Mouse (Mus musculus): ENCODE results near the gene Ccdc88c.
"Not testable (repeated sequence)": the region's sequence is repeated elsewhere in the genome, so short reads cannot be mapped to it uniquely, and the experiment has no call there.

Ccdc88c gene

DNA sequence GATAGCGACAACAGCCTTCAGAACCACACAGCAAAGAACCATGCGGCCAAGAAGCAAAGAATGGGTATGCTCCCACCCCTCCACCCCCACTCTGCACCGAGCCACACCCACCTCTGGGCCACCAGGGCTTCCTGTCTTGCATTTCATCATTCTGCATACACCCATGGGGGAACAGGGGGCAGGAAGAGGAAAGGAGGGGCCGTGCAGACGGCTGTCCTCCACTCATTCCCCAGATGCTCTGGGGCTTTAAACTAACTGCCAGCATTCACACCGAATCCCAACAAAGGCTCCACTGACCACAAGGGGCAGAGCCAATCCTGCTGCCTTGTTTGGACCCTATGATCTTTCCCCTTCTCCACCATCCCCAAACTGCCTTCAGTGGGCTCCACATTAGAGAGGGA lies 10.9 kb downstream of the Ccdc88c start:
- no peak for DNase-seq (ENCODE audit: low spot score in 2 of 2)

DNA sequence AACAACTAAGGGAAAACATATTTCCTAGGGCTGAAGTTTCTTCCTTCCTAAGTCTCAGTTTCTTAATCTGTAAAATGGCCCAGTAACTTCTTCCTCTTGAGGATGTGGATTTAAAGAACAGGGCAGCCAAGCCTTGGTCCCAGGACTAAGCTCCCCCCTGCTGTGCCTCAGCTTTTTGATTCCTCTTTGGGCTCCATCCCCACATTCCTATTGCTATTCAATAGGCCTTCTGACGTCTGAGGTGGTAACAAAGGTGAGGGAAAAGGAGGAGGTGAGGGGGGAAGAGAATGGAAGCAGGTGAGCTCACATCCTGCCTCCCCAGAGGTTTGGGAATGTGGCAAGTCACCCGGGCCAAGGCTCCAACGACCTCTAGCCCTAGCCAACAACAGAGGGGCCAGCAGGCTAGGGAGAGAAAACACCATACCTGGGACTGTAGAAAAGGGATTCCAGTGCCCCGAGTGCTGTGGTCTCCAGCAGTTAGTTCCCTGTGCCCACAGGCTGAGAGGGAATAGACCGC lies 12.4 kb downstream of the Ccdc88c start:
- DNase-seq (ENCODE audit: low spot score in 2 of 2) = no peak

DNA sequence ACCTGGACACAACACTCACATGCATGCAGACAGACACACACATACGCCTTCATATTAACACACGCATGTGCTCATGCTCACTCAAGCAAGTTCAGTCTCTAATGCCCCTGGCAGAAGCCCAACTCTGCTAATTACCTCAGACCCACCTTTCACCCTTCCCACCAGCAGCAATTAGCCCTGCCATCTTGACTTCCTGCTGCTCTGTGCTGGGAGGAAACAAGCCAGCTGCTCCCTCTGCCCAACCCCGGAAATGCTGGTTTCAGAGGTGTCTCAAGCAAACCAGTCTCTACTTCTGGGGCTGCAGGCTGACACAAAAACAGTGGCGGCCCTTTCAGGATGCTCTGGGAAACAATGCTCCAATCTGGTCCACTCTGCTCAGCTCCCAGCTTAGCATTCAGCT lies 12.9 kb downstream of the Ccdc88c start:
- DNase-seq (ENCODE audit: low spot score in 2 of 2) = no peak

DNA sequence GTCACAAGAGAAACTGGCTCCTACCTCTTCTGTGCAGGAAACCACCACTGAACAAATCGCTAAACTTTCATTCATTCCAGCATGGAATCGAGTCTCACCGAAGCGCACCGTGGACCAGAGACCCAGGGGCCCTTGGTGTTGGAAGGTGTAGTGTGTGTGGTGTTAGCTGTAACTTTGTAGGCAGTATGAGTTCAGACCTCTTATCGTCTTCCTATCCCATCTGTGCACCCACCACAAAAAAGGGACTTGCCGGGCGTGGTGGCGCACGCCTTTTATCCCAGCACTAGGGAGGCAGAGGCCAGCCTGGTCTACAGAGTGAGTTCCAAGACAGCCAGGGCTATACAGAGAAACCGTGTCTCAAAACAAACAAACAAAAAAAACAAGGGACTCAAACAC lies 13.7 kb downstream of the Ccdc88c start:
- DNase-seq (ENCODE audit: low spot score in 2 of 2) = no peak

DNA sequence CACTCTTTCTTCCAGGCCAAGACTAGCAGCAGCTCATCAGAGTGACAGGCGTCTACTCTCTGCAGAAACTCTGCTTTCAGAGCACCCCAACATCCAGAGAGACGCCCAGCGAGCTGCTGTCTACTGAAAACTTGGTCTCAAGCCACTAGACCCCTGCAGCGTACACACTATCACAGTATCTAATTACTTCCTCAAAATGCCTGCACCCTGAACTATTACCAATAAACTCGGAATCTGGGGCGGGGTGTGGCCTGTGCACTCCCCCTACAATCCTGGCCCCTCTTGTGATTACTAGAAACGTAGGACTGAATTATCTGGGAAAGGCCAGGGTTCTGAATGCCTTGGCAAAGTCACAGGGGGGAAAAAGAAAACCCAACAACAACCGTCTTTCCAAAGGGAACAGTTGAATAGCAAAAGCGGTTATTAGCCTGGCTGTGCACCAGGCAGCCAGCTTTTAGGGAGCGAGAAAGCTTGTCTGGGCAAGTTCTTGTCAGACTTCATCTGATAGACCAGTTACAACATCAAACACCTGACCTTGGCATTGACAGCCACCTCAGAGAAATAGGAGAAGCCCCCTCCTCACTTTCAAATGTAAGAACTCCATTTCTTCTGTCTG lies 14.2 kb downstream of the Ccdc88c start:
- no peak for DNase-seq (ENCODE audit: low spot score in 2 of 2)

DNA sequence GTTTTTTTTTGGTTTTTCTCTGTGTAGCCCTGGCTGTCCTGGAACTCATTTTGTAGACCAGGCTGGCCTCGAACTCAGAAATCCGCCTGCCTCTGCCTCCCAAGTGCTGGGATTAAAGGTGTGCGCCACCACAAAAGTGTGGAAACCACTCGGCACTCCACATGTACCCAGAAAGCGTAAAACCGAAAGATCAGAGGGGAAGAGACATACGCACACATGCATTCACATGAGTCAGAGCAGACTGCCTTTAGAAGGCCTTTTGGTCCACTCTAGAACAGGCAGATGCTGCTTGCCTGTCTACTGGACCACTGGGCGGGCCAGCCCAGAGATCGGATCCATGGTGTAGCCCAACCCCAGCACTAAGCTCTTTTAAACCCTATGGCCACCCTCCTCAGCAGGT lies 15.2 kb downstream of the Ccdc88c start:
- not testable (repeated sequence) for DNase-seq (ENCODE audit: low spot score in 2 of 2)

DNA sequence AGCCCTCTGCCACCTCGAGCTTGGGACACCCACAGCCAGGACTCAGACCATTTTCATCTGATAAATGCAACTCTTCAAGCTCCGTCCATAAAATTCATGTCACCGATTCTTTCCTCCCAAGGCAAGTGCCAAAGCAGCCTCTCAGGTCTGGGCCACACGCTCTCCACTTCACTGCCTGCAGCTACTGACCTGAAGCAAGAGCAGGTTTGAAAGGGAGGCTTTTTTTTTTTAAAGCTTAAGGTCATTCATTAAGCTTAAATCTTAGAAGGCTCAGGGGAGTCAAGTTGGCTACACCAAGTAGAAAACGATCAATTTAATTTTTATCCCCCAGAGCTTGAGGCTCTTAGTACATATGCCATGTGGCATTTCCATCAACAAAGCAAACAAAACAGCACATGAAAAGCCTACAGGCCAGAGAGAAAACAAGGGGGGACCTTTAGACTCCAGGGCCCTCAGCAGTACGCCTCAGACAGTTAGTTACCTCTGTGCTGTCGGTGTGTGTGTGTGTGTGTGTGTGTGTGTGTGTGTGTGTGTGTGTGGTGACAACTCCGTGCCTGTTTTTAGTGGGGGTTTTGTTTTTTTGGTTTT lies 15.7 kb downstream of the Ccdc88c start:
- no peak for DNase-seq (ENCODE audit: low spot score in 2 of 2)

DNA sequence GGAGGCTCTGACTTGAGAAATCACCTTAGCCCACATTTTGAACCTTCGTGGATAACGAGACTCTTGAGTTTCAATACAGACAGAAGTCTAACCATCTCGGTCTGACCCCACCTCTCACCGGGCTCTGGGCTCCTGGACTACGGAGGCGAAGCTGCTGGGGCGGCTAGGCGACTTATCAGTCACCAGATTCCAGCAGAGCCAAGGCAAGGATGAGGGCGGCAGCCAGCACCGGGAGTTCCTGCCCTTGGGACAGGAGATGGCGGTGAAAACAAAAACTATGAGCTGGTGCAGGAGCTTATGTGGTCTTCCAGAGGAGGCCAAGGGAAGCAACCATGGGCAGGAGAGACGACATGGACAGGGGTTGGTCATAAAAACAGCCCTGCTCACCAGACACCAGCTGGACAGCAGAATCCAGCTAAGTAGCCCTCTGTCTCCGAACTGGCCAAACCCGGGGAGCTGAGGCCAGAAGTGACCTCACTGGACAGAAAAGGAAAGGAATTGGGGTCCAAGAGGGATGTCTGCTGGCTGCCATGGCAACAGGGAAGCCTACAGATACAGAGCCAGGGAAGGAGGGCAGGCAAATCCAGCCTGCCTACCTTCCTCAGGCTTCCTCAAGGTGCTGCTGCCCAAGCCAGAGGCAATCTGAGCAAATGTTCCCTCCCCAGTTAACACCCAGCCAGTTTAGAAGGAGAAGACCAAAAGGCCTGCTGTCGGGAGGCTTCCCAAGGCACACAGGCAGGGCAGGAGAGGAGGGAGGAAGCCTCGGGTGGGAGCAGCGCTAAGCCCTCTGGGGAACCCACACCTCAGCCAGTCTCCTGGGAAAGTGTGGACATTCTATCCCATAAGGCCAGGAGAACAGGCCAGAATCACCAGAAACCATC lies 16.4 kb downstream of the Ccdc88c start:
- DNase-seq (ENCODE audit: low spot score in 2 of 2) = no peak

DNA sequence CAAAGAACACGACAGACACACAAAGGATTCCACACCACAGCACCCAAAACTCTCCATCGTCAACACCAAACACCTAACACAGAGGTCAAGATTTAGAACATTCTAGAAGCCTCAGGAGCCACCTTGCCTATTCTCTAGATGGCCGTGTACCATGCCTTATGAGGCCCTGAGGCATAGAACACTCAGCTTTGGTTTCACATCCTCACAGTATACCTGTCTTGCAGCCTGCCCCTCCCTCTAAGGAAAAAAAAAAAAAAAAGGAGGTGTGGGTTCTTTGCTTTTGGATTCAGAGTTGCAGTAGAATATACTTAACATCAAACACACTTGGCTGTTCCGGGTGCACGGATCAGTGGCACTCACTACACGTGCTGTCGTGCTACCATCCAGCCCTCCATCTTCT lies 17.8 kb downstream of the Ccdc88c start:
- no peak for DNase-seq (ENCODE audit: low spot score in 2 of 2)

DNA sequence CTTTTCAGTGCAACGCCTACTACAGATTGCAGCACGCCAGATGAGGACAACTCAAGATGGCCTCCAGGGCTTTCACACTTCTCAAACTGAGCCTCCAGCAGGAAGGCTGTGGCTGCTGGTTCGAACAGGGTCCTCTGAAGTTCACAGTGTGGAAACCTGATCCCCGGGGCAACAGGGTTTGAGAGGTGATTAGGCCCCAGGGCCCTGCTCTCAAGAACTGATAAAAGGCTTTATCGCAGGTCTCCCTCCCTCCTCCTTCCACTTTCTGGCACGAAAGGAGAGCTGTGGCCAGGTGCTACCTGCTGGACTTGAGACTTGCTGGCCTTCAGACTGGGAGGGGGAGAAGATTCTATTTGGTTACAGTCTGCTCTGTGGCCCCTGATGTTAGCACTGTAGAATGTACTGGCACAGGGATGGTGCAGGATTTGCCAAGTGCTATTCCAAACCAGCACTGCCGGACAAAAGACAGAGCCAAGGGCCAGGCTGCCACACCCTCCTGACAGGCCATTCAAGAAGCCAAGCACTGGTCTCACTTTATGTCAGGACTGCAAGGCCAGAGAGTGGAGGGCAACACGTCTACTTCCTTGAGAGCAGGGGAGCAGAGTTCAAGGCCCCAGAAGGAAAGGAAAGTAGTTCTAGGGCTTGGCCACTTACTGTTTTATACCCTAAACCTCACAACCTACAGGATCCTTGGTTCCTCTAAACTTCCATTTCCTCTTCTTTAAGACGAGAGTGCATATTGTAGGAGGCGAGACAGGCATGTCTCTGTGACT lies 18.5 kb downstream of the Ccdc88c start:
- no peak for DNase-seq (ENCODE audit: low spot score in 2 of 2)

DNA sequence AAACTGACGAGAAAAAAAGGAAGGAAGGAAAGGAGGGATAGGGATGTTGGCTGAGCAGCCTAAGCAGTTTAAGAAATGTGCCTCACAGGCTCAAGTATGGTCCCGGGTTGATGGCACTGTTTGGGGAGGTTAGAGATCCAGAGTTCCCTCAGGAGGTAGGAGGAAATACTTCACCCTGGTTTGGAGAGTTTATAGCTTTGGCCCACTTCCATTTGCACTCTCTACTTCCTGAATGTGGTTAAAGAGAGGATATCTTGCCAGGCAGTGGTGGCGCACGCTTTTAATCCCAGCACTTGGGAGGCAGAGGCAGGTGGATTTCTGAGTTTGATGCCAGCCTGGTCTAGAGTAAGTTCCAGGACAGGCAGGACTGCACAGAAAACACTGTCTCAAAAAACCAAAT lies 19.6 kb downstream of the Ccdc88c start:
- no peak for DNase-seq (ENCODE audit: low spot score in 2 of 2)

DNA sequence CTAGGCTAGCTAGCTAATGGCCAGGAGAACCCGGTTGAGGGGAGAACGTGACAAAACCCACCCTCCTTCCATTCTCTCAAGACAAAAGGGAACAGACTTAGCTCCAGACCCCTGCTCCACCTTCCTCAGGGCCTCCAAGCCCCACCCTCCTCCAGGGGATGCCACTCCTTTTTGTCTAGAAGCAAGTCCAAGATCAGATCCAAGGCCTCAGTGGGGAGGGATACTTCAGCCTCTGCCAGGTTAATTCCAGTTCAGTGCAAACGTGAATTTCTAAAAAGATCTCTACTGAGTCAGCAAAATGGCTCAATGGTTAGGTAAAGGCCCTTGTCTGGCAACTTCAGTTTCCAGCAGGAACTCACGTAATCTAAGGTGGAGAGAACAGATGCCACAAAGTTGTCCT lies 20.2 kb downstream of the Ccdc88c start:
- no peak for DNase-seq (ENCODE audit: low spot score in 2 of 2)

DNA sequence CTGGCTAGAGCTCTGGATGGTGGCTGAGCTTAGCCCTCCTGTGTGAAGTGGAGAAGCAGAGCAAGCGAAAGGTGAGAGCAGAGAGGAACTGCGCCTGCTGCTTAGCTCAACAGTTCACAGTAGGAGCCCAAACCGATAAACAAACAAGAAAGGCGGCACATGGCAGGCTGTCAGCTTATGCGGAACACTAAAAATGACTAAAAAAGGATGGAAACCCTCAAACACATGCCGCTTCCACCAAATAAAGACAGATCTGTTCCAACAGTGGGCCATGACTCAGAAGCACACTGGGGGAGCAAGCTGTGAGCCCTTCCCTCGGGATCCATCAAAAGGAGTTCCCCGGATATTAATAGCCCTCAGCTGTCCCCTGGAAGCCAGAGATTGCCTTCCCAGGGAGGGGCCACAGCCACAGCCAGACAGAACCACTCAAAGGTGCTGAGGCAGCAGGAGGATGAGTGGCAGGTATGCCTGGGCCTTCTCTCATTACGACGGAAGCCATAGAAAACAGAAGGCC lies 20.8 kb downstream of the Ccdc88c start:
- no peak for DNase-seq (ENCODE audit: low spot score in 2 of 2)

DNA sequence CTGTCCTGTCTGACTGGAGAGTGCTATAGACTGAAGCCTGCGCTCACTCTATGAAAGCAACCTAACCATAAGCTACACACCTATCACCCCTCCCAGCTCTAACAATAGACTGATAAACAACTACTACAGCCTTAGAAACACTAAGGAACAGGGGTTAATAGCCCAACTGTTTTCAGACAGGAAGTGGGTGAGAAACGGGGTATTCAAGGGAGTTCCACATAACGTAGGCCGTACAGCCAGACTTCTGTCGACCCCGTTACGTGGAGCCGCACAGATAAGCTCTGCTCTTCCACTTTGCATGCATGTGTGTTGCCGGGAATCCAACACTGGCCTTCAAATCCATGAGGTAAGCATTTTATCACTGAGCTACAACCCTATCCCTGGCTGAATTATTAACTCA lies 21.4 kb downstream of the Ccdc88c start:
- DNase-seq (ENCODE audit: low spot score in 2 of 2) = no peak

DNA sequence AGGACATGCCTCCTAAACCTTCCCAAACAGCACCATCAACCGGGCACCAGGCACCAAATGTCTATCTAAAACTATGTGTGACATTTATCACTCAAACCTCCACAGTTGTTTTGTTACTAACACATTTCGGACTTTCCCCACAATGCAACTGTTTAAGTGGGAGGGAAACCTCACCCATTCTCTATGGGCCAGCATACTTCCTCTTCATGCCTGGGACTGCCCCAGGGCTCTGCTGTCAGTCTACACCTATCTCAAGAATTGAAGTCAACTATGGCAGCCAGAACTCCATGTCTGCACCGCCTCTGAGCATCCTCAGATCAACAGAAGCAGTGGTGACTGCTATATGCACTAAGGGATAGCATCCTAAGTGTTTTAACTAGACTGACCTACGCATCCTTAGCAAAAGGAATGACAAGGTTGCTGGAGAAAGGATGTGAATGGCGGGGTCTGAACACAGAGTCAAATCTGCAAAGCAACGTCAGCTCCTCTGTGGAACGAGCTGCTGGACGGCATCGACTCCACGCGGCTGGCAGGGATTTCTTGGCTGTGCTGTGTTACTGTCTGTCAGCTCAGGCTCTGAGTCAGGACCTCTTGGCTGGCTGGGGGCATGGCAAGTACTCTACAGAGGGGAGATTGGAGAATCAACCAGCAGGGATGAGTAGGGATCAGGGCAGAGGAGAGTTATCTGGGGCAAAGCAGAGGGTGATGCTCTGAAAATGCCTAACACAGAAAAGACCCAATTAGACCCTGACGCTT lies 23.0 kb downstream of the Ccdc88c start:
- DNase-seq (ENCODE audit: low spot score in 2 of 2) = no peak

DNA sequence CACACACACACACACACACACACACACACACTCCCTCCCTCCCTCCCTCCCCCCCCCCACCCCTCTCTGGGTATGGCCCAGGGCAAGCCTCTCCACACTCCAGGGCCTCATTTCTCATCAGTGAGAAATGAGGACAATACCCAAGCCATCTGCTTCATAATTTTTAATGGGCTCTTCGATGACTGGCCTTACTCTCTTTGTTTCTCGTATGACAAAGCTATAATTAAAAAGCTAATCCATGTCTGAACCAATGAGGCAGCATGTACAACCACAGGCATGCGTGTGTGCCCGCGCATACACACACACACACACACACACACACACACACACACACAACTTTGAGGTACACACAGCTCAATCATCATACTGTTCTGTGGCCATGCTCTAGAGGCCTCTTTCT lies 23.9 kb downstream of the Ccdc88c start:
- DNase-seq (ENCODE audit: low spot score in 2 of 2) = no peak

DNA sequence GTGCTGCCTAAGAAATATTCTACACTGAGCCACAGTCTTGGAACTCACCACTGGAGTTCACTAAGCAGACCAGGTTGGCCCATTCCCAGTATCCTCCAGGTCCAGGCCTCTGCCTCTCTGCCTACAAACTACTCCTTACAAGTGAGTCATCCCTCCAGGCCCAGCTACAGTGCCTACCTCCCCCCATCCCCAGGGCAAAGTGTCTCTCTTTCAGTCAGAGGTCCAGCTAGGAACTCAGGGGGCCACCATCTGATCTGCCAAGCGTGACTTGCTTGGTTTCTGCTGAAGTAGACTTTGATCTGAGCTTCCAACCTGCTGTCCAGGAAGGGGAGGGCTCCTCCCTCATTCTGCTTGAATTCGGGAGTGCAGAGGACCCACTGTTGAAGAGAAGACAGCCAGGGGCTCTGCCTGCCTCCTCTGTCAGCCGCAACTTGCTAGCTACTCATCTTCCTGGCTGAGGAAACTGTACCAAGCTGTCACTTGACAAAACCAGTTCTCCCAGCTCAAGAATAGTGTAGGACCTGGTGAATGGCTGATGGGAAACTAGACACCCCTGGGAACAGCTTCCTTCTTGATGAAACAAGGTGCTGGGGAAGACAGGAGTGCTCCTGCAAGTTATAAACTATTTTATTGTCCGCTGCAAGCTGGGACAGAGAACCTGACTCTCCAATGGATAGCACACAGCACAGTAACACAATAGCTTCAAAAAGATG lies 25.9 kb downstream of the Ccdc88c start:
- no peak for DNase-seq (ENCODE audit: low spot score in 2 of 2)

DNA sequence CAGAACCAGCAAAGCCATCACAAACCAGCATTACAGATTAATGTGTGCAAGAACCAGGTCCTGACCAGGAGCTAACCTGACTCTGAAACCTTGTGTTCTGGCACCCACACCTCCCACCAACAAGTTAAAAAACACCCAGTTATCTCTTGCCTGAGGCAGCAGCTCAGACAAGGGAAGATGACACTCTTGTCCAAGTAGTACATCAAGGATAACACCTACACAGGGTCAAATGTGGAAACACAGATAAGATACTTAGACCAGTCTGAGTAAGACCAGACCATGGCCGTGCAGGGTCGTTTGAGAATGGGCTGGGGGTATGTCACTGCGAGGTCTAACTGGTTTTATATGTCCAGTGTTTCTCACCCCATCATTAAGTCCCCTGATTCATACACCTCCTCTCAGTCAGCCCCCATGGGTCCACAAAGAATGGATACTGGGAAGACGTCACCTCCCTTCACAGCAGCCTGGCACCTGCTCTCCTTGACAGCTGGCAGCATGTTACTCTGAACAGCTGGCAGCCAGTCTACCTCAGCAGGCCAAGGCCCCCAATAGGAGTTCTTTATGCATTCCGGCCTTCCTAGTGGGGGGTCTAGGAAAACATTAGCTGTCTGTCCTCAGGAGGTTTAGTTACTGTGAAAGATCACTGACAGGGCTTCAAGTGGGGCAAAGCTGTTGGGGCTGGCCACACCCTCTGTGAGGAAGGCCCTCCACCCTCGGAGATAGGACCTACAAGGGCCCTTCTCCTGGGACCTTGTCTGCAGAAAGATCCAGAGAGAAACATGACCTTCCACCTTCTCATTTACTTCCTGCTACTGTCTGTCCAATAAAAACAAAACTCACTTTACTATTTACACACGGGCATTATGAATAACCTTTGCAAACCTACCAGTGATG lies 29.5 kb downstream of the Ccdc88c start:
- DNase-seq (ENCODE audit: low spot score in 2 of 2) = no peak

DNA sequence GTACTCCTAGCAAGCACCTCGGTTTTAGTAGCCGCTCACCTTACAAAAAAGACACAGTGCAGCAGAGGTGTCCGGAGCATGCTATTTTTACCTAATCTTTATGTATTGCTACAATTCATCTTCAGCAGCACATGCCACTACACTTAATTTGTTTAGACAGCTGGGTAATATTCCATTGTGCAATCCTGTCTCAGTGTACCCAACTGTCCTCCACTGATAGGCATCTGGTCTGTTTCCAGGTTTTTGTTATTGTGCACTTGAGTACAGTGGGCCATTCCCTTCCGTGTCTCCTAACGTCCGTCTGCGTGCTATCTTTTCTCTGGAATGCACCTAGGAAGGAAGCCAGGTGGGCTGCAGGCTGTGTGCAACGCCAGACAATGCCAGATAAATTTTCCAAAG lies 30.3 kb downstream of the Ccdc88c start:
- DNase-seq (ENCODE audit: low spot score in 2 of 2) = no peak

All from frontal cortex, postnatal 10 days (tissue).